Mouse (Mus musculus) cerebellum, adult 9-11 months (tissue): ENCODE results near the gene Rnf144a.

ENCODE experiments used
- DNase-seq: peaks from one replicate; pipeline ENCODE4 v3.0.0; 2022

Gene Rnf144a

DNA sequence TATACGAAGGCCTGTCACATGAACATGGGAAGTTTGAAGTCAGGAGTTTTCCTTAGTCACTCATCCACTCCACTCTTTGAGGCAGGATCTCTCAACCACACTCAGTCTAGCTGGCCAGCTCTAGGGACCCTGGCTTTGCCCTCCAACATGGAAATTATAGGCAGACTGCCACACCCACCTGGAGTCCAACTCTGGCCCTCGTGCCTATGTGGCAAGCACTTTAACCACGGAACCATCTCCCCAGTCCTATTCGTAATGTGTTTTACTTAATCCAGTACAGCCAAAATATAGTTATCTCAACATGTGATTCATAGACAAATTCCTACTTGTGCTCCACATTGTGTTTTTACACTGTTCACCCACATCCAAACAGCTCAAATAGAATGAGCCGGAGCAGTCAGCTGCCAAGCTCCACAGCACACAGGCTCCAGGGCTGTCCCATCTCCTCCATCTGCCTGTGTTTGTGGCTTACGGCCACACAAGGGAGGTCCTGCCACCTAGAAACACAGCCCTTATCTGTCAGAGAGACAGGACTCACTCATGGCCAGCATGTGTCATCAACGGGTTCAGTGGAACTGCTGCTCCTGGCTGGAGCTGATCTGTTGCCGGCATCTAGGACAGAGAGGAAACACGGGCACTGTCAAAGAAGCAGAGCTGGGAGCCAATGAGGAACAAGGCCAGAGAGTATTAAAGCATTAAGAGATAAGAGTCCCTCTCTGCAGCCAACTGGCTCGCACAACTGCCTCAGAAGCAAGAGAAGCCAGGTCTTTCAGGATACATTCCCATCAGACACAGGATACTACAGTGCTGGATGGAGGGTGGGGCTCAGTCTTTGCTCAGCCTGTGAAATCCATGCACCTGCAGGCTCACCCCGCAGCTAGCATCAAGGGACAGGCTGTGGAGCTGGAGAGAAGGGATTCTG, 10.0 kb downstream of the Rnf144a start:
- DNase-seq = peak; percentile 74

DNA sequence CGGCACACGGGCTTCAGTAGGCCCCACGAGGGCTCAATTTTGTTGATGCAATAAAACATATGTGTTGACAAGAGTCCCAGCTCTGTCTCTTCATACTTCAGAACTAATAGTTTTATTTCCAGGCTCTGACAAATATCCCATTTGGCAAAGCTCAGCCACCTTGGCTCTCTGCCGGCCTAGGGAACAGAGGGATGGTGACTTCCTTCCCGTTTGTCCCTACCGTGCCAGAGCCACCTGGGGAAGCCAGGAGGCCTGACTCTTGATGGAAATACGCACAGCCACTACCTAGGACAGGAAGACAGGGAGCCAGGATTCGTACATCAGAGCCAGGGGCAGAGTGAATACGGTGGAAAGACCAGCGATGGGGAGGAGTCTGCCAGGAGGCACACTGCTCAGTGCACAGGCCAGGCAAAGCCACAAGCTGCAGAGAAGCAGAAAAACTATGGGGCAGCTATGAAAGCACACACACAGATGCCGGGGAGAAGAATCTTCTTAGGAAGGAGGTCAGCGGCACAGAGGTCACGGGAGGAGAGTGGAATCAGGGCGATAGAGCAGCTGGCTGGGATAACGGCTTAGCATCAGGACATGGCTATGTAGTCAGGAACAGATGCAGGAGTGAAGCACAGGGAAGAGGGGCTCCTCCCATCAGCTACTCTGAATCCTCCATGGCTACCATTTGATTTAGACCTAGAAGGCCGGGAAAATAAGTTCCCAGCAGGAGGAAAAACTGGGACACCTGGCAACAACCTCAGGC, 11.5 kb downstream of the Rnf144a start:
- peak; percentile 93 for DNase-seq

DNA sequence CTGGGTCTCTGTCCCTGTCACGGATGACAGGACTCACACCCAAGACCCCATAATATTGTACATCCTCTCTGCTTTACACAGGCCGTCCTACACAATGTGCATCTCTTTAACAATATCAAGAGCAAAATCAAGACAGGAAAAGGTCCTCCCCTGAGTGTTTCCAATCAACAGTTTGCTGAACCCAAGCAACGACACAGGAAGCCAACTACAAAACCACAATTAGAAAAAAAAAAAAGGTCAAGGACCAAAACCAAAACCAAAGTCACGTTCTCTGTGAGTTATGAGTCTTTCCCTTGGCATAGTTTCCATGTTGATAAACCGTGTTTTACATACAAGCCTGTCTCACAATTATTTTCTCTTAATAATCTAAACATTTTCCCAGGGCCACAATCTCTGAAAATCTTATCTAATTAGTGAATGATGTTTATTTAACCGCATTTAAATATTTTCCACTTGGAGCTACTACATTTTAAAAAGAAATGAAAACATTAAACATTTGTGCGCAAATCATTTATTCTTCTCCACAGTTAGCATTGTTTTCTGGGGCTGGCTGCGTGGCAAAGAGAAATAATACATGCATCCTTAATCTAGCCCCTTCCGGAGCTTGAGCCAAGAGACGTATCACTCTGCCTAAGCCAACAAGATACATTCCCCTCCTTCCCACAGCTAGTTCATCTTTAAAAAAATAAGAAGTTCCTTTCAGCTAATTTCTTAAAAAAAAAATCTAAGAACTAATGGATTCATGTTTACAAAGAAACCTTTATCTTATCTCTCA, 13.2 kb downstream of the Rnf144a start:
- DNase-seq = no peak

DNA sequence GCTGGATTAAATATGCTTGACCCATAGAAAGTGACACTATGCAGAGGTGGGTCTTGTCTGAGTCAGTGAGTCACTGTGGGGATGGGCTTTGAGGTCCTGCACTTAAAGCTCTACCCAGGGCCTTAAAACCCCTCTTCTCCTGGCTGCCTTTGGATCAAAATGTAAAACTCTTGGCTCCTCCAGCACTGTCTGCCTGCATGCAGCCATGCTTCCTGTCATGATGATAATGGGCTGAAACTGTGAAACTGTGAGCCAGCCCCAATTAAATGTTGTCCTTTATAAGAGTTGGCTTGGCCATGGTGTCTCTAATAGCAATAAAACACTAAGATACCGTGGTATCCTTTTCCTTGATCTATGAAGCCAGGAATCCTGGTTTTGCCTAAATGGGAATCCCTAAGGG, 13.8 kb downstream of the Rnf144a start:
- DNase-seq = no peak

DNA sequence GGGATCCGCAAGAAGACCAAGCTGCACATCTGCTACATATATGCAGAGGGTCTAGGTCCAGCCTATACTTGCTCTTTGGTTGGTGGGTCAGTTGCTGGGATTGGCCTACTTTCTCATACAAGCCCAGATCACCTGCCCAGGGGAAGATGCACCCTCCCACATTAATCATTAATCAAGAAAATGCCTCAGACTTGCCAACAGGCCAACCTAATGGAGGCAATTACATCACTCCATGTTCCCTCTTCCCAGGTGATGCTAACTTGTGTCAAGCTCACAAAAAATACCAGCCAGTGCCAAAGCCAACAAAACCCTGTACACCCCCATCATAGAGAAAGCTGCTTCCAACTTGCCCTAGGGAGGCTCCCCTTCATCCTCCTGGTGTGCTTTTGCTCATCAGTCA, 14.3 kb downstream of the Rnf144a start:
- no peak for DNase-seq

- no peak for DNase-seq
Measured at GRCm38 (mm10) chr12:26399391-26399790, 15.7 kb downstream of the Rnf144a start.

DNA sequence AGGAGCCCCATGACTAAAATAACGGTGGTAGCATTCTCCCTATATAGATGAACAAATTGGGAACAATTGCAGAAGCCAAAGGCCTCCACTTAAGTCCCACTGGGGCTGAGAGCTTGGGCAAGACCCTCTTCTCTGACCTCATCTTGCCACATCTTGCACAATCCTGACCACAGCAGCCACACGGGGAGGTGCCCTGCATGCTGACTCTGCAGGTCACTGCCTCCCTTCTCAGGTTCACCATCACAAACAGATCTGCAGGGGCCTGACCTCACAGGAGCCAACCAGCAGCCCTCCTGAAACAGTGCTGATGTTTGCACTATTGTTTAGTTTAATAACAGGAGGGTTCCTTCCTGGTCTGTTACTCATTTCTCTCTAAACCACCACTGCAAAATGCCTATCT, 16.5 kb downstream of the Rnf144a start:
- DNase-seq = no peak

DNA sequence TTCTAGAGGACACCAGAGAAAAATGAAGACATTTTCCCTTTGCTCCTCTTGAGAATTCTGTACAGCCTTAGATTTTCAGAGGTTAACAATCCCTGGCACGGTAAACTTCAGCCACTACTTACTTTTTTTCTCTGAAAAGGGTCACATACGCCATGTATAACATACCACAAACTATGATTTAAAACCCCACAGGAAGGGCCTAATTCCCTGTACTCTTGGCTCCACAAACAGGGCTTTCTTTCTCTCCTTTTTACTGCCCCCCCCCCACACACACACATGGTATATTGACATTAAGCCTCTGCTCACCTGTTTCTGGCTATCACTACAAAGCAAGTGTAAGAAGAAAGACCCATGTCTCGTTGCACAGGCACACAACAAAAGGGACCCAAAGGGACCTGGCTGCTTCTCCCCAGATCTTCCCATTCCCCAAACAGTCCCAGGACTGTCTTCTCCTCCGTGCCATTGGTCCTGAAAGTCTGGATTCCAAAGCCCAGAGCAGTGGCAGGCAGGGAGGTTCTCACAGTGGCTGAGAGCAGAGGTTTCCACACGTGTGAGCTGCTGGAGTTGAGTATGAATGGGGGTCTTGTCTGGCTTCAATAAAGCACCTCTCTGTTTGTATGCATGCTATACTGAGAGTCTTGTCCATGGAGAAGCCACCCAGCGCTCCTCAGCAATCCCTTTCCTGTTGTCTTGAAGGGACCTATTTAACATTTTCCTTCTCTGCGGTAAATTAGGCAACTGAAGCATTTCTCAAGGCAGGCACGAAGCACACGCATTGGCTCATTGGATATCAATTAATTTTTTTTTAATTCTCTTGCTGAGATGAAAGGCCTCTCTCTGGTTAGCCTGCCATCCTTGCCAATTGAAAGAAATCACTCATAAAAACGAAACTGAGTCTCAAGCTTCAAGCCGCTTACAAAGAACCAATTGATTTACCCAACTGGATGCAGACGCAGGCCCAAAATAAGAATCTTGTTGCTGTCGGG, 20.3 kb downstream of the Rnf144a start:
- no peak for DNase-seq

DNA sequence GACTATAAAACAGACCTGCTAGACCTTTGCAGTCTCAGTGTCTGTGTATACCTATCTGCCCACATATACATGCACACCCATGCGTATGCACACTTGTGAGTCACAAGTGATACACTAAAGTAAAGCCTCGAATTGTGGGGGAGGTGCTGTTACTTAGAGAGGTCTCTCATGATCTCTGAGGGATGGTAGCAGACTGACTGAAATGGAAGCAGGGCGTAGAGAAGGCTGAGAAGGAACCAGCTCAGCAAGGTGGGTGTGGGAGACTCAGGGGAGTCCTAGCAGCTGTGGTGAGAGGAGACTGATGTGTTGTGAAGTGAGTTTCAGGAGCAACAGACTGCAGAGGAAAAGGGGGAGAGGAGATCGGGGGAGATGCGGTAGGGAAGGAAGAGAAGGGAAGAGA, 21.8 kb downstream of the Rnf144a start:
- no peak for DNase-seq

DNA sequence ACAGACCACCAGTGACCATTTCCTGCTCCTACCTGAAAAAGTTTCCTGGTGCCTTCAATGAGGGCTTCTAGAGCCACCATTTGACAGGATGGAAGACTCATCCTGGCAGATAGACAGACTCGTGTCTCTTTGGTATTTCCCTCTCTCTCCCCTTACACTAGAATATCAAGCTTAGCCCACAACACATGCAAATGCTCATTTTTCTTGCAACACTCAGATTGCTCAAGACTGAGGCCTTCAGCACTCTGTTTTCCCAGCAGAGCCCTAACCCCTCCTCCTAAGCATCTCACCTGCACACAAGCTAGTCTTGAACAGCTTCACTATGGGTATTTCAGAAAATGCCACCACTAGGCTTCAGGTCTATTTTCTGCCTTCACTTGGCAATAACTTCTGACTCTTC, 23.9 kb downstream of the Rnf144a start:
- no peak for DNase-seq

- peak; percentile 65 for DNase-seq
Measured at GRCm38 (mm10) chr12:26387523-26387922, 27.5 kb downstream of the Rnf144a start.

- no peak for DNase-seq
Measured at GRCm38 (mm10) chr12:26386947-26387346, 28.1 kb downstream of the Rnf144a start.

DNA sequence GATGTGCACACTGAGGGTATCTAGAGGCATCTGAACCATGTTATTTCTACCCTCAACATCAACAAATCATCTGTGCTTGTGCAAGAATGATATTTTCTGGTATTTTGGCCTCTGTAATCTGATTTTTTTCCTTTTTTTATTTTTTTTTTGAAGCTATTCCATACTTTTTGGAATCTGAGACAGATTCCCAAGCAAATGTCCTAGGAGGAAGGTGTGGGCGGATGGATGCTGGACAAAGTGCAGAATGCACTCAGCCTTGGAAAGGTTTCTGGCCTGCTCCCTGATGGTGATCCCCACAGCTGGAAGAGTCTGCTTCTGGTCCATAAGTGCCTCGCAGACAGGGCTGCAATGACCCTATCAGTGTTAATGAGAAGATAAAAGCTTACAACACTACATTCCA, 28.9 kb downstream of the Rnf144a start:
- DNase-seq = no peak

- DNase-seq = no peak
Measured at GRCm38 (mm10) chr12:26385735-26386134, 29.3 kb downstream of the Rnf144a start.

GRCm38 (mm10) chr12:26381730-26382129, 33.3 kb downstream of the Rnf144a start:
- DNase-seq = no peak

GRCm38 (mm10) chr12:26379797-26380196, 35.3 kb downstream of the Rnf144a start:
- DNase-seq = peak; percentile 32

DNA sequence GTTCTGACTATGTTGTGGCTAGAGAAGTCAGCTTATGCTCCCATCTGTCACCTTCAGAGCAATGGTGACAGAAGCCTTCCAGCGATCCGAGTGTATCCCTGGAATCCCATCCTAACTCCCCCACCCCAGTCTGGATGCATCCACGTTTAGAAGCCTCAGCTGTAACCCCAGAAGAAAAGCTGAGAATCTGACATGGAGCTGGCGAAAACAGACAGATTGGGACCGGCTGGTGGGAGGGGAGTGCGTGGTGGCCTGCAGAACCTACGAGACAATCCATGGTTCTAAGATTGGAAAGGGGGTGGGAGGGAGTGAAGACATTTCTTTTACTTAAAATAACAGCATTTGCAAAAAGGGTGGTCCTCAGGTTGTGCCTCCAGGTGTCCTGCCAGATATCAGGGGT, 37.4 kb downstream of the Rnf144a start:
- no peak for DNase-seq

- DNase-seq = no peak
Measured at GRCm38 (mm10) chr12:26376541-26377323, 38.3 kb downstream of the Rnf144a start.

- DNase-seq = no peak
Measured at GRCm38 (mm10) chr12:26373721-26374120, 41.3 kb downstream of the Rnf144a start.

- DNase-seq = peak; percentile 64
Measured at GRCm38 (mm10) chr12:26370004-26370403, 45.0 kb downstream of the Rnf144a start.

DNA sequence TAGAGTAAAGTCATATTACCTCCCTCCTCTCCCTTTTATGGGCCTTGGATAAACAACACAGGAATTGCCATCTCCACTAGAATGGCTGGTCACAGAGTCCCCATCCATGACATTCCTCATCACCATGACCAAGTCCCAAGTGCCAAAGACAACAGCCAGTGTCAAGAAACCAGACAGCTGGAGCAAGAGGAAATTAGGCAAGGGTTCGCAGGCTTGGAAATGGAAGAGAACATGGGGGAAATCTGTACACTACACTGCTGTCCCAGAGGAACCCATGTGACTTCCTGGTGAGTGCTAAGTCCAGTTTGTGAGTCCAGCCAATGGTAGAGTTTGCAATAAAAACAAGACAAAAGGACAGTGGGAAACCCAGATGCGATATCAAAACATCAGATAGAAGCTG, 47.7 kb downstream of the Rnf144a start:
- DNase-seq = no peak
